Mouse (Mus musculus): Measurements from ENCODE around the gene Zc2hc1c.

The Zc2hc1c gene

DNA sequence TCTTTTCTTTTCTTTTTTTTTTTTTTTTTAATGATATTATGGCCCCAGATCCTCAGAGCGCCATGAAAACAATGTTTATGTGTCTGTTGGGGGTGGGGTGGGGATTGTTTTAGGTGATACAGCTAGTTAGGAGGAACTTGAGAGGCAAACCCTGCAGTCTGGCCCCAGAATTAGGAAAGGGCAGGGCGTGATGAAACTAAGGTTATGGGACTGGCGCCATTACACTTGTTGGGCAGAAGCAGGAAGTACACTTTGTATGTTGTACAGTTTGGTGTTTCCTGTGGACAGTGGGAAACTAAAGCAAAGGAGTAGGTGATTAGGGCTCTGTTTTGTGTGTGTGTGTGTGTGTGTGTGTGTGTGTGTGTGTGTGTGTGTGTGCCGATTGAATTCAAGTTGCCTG is 51.6 kb downstream of the Zc2hc1c start:
- DNase-seq (ENCODE audit: low spot score), result no peak

DNA sequence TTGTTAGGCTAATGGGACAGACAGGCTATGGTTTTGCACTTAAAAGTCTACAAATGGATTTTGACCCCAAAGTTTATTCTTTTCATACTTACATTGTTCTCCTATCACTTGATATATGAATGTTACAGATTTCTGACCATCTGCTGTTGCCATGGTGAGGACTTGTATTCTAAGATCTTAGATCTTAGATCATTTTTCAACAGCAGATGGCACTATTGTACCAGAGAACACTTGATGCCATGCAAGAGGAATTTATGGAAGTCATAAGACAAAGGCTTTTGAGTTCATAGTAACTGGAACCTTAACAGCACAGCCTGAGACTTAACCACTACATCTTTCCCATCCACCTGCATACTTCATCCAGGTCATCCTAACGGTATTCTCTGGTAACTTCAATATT is 52.7 kb downstream of the Zc2hc1c start:
- DNase-seq (ENCODE audit: low spot score), result no peak

DNA sequence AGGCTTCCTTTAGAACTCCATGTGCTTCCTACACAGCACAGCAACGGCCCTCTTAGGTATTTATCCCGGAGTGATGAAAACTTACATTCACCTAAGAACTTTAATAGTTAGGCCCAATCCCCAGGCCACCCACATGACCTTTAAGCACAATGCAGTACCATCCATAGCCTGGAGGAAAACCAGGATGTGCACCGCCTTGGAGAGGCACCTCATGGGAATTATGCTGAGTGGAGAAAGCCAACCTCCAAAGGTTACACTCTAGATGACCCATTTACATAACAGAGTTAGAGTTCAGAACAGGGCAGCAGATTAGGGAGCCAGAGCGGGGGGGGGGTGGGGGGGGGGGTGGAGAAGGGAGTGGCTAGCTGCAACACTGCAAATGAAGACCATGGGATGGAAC is 53.9 kb downstream of the Zc2hc1c start:
- DNase-seq (ENCODE audit: low spot score), result no peak

DNA sequence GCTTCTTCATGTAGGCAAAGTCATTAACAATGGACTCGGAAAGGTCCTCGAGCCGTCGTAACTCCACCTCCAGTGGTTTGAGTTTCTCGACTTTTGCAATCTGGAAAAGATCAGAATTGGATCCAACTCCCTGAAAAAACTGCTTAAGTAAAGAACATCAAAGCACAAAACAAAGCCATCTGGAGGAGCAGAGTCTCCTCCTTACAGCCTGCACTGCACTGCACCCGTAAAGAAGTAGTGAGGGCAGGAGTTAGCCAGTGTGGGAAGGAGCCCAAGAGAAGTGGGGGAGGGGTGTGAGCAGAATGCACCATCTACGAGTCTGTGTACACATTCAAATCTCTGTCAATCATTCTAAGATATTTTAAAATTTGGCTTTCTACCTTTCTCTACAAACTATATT is 55.9 kb downstream of the Zc2hc1c start:
- DNase-seq (ENCODE audit: low spot score), result no peak

DNA sequence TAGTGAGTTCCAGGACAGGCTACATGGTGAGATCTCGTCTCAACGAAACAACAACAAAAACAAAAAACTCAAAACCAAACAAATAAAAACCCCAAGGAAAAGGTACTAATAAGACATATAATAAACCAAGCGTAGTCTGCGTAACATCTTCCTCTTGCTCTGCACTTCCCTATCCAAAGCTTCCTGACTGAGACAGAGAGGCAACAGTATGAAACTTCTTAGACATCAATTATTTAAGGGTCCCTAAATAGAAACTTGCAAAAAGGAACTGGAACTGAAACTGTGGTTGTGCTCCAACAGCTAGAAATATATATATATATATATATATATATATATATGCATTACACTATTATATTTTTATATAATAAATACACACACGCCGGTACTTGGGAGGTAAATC is 57.2 kb downstream of the Zc2hc1c start:
- no peak for DNase-seq (ENCODE audit: low spot score)

DNA sequence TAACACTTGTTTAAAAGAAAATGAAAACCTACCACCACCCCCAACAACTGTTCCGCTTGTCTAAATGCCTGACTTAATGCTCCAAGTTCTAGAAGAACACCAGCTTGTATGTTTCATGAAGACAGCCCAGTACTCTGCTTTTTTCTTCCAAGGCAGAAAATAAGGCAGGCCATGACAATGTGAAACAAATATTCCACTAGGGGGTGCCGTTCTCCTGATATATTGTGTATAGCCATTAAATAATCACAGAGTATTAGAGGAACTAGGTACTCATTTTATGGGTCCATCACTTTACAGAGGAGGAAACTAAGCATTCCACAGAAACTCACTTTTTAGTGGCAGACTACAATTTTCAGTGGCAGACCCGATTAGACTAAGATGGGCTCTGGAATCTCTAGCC is 58.0 kb downstream of the Zc2hc1c start:
- DNase-seq (ENCODE audit: low spot score), result no peak

DNA sequence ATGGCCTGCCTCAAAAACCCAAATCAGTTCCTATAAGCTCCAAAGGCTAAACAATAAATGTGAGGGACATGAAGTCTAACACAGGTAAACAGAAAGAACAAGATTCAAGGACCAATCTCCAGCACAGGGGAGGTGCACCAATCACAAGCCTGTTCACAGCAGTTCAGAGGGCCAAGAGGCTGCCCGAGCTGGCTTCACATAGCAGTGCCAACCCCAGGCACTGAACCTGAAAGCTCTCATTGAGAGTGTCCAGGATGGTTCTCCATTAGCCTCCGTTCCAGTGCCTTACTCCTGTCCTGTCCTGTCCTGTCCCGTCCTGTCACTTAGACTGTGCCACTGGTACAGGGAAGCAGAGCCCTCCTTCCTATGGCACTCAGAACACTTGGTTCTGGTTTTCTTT is 58.8 kb downstream of the Zc2hc1c start:
- no peak for DNase-seq (ENCODE audit: low spot score)

DNA sequence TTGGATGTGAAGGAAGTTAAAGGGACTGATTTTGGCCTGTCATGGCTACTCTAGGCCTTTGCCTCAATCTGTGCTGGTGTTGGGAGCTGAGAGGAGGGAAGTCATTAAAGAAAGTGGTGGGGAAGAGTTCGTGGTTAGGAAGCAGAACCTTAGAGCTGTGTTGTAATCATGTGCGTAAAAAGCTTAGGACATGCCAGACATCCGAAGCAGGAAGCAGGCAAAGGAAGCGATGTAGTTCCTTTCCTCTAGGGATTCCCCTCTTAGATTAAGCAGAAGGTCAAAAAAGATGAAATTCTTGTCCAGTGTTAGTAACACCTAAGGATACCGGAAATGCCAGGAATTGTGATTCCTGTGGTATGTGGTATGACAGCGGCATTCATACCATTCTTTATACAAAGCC is 59.9 kb downstream of the Zc2hc1c start:
- no peak for DNase-seq (ENCODE audit: low spot score)

All from ovary, postnatal 36 days (tissue).